Mouse (Mus musculus) WW6 (cell line): Measurements from ENCODE around the gene Gprc6a.

Experiments used
- DNase-seq: peaks from one replicate; pipeline ENCODE4 v3.0.0-alpha.2; 2013; ENCODE audit warnings: low read depth, low spot score

Gprc6a gene

GRCm38 (mm10) chr10:51631411-51632136 lies at the start of gene Gprc6a:
Gprc6a (minus strand) TSS chr10:51631461.
- DNase-seq = no peak

GRCm38 (mm10) chr10:51678251-51678639 lies 47.0 kb upstream of the Gprc6a start:
- no peak for DNase-seq

- DNase-seq = peak; percentile 29
These were observed 46.4 kb upstream of the Gprc6a start, which contains the start of gene Rfx6 for GRCm38 (mm10) chr10:51677548-51678250. Rfx6 (plus strand) TSS chr10:51677756.

- no peak for DNase-seq
These were observed 41.0 kb upstream of the Gprc6a start for GRCm38 (mm10) chr10:51672082-51672779.

GRCm38 (mm10) chr10:51671583-51671982 lies 40.3 kb upstream of the Gprc6a start:
- no peak for DNase-seq

GRCm38 (mm10) chr10:51669334-51669733 lies 38.1 kb upstream of the Gprc6a start:
- DNase-seq = no peak

- no peak for DNase-seq
These were observed 26.1 kb upstream of the Gprc6a start for GRCm38 (mm10) chr10:51657324-51657723.

GRCm38 (mm10) chr10:51649506-51650221 lies 18.4 kb upstream of the Gprc6a start:
- DNase-seq = no peak

- no peak for DNase-seq
These were observed 10.1 kb downstream of the Gprc6a start for GRCm38 (mm10) chr10:51621193-51621592.

GRCm38 (mm10) chr10:51620126-51620525 lies 11.1 kb downstream of the Gprc6a start:
- DNase-seq = no peak

GRCm38 (mm10) chr10:51618538-51618937 lies 12.7 kb downstream of the Gprc6a start:
- DNase-seq = no peak

GRCm38 (mm10) chr10:51614826-51615590 lies 16.3 kb downstream of the Gprc6a start:
- no peak for DNase-seq

- no peak for DNase-seq
These were observed 17.8 kb downstream of the Gprc6a start for GRCm38 (mm10) chr10:51613421-51613820.

- DNase-seq = no peak
These were observed 19.1 kb downstream of the Gprc6a start for GRCm38 (mm10) chr10:51611969-51612682.

GRCm38 (mm10) chr10:51609741-51610425 lies 21.4 kb downstream of the Gprc6a start:
- no peak for DNase-seq

GRCm38 (mm10) chr10:51596928-51597635 lies 34.2 kb downstream of the Gprc6a start:
- no peak for DNase-seq

GRCm38 (mm10) chr10:51595001-51595931 lies 36.0 kb downstream of the Gprc6a start:
- no peak for DNase-seq

- DNase-seq = no peak
These were observed 39.7 kb downstream of the Gprc6a start for GRCm38 (mm10) chr10:51591574-51591973.
